Mouse (Mus musculus) liver, postnatal 0 days (tissue): ENCODE results near the gene Stx12. TPM values are rescaled to one million over a fixed set of nuclear protein-coding genes. Genes with fewer than 3 reads are reported as not detected.
"Not testable (repeated sequence)": the region's sequence is repeated elsewhere in the genome, so short reads cannot be mapped to it uniquely, and the experiment has no call there.

Source experiments
- ATAC-seq: fragments of 200-750 bp; cut with Nextera tagmentation; 2 replicates; pipeline ENCODE4 v1.8.0; 2017; ENCODE audit warnings: mild to moderate bottlenecking, moderate library complexity
- DNase-seq: peaks from one replicate; pipeline ENCODE4 v3.0.0-alpha.2; 2016
- H3K27ac ChIP-seq: fragments of 300-500 bp; sonication (generic); 2 replicates; pipeline ENCODE4 v1.5.1; 2014; ENCODE audit warnings: antibody characterized with exemption, moderate library complexity, mild to moderate bottlenecking, low read depth
- H3K27me3 ChIP-seq: fragments of 300-500 bp; sonication (generic); 2 replicates; pipeline ENCODE4 v1.6.1; 2014; ENCODE audit warnings: low read length, control low read depth, mixed read lengths; ENCODE audit not compliant: insufficient read depth
- H3K36me3 ChIP-seq: fragments of 300-500 bp; sonication (generic); replicated peaks from 2 replicates; pipeline ENCODE4 v1.6.1; 2014; ENCODE audit warnings: mild to moderate bottlenecking, control low read depth, low read length, moderate library complexity, mixed read lengths; ENCODE audit not compliant: insufficient read depth
- H3K4me1 ChIP-seq: fragments of 300-500 bp; sonication (generic); 2 replicates; pipeline ENCODE4 v1.6.1; 2014; ENCODE audit warnings: antibody characterized with exemption, mild to moderate bottlenecking, control low read depth; ENCODE audit not compliant: insufficient read depth
- H3K4me2 ChIP-seq: fragments of 300-500 bp; sonication (generic); 2 replicates; pipeline ENCODE4 v1.6.1; 2014; ENCODE audit warnings: low read depth, mild to moderate bottlenecking, low read length, moderate library complexity, mixed read lengths
- H3K4me3 ChIP-seq: fragments of 300-500 bp; sonication (generic); 2 replicates; pipeline ENCODE4 v1.5.1; 2014; ENCODE audit warnings: low read depth, low read length
- H3K9ac ChIP-seq: fragments of 300-500 bp; sonication (generic); replicated peaks from 2 replicates; pipeline ENCODE4 v1.6.1; 2014; ENCODE audit warnings: mild to moderate bottlenecking, moderate library complexity
- H3K9me3 ChIP-seq: fragments of 300-500 bp; sonication (generic); 2 replicates; pipeline ENCODE4 v1.6.1; 2016; ENCODE audit warnings: mild to moderate bottlenecking, control low read depth, low read length, mixed read lengths
- CTCF ChIP-seq: sonication (generic); IDR thresholded peaks from 2 replicates; pipeline ENCODE4 v1.5.1; 2016; ENCODE audit warnings: antibody characterized with exemption, low read depth
- EP300 ChIP-seq: IDR thresholded peaks from 2 replicates; pipeline ENCODE4 v1.6.1; 2016; ENCODE audit warnings: antibody characterized with exemption, low read depth, mild to moderate bottlenecking
- WGBS: fragments of 180-500 bp; shearing (Covaris S2); extraction: QIAGEN DNeasy Blood & Tissue Kit; methylation state at CpG from one replicate; pipeline ENCODE4 v1.1.7; 2014; ENCODE audit not compliant: insufficient replicate concordance; 5-methylcytosine and 5-hydroxymethylcytosine counted together
- polyA plus RNA-seq: library from polyadenylated mRNA; unstranded; fragments of >200 nt; fragmentation: Nextera tagmentation; extraction: Ambion mirVana; gene quantifications from 2 replicates; pipeline ENCODE4 v1.2.1, GENCODE M21; 2015

Gene Stx12
- polyA plus RNA-seq, result 14.4 and 17.0 TPM in 2 replicates

- H3K4me2 ChIP-seq, result peak within 1 kb of the TSS; percentile 95
These were observed at the start of gene Stx12 for GRCm38 (mm10) chr4:132884064-132884843. Gene Stx12, minus strand, starts transcription at chr4:132884509.

GRCm38 (mm10) chr4:132932752-132933404, 48.6 kb upstream of the Stx12 start:
- TF ChIP-seq CTCF (no peak), EP300 (no peak)
- Histone ChIP-seq H3K4me1 (no peaks in the 10 kb centered on the region), H3K27ac (no peak overlapping the region), H3K36me3 (no peaks in the 10 kb centered on the region), H3K9me3 (no peaks in the 10 kb centered on the region), H3K9ac (no peak overlapping the region), H3K27me3 (no peaks in the 10 kb centered on the region), H3K4me2 (no peak overlapping the region), H3K4me3 (no peak overlapping the region)
- DNase-seq, result no peak
- WGBS, result 80% methylated on average over 4 of the region's 4 CpGs
- no peak for ATAC-seq

More at GRCm38 (mm10) chr4:132884064-132884843, at the start of gene Stx12:
- no peaks in the 10 kb centered on the region for H3K27me3 ChIP-seq
- peak; percentile 90 for DNase-seq
- H3K9me3 ChIP-seq, result no peaks in the 10 kb centered on the region
- TF ChIP-seq EP300, result no peak
- TF ChIP-seq CTCF, result no peak; the same call in 1 of the 2 replicates
- peaks cover 10% of the 10 kb centered on the region for H3K36me3 ChIP-seq
- peak within 1 kb of the TSS; percentile 79 for H3K4me3 ChIP-seq
- WGBS, result under 1% methylated on average over 69 of the region's 72 CpGs
- H3K9ac ChIP-seq, result peak within 1 kb of the TSS; percentile 89
- H3K27ac ChIP-seq, result peak within 1 kb of the TSS; percentile 95
- peaks cover 22% of the 10 kb centered on the region for H3K4me1 ChIP-seq
- peak; percentile 96 for ATAC-seq

GRCm38 (mm10) chr4:132930784-132931183, 46.5 kb upstream of the Stx12 start:
- Histone ChIP-seq H3K4me2 (no peak overlapping the region), H3K9ac (no peak overlapping the region), H3K36me3 (no peaks in the 10 kb centered on the region), H3K27me3 (no peaks in the 10 kb centered on the region), H3K27ac (no peak overlapping the region), H3K4me1 (no peaks in the 10 kb centered on the region), H3K4me3 (no peak overlapping the region), H3K9me3 (no peaks in the 10 kb centered on the region)
- 8% methylated on average over 8 of the region's 8 CpGs for WGBS
- DNase-seq (peak; percentile 42), ATAC-seq (no peak)
- no peak for TF ChIP-seq EP300
- peak; percentile 83 for TF ChIP-seq CTCF

- not testable (repeated sequence) for H3K27me3 ChIP-seq, H3K9ac ChIP-seq, H3K36me3 ChIP-seq, H3K4me2 ChIP-seq, H3K4me3 ChIP-seq, H3K9me3 ChIP-seq, H3K27ac ChIP-seq, ATAC-seq, DNase-seq
- WGBS, result 71% methylated on average over 2 of the region's 2 CpGs
- peaks cover 15% of the 10 kb centered on the region for H3K4me1 ChIP-seq
These were observed 42.2 kb upstream of the Stx12 start for GRCm38 (mm10) chr4:132926520-132926919.

- Histone ChIP-seq H3K4me3 (peak within 1 kb of the TSS; percentile 96), H3K27me3 (no peaks in the 10 kb centered on the region), H3K27ac (peak within 1 kb of the TSS; percentile 98), H3K4me1 (peaks cover 23% of the 10 kb centered on the region), H3K9ac (peak within 1 kb of the TSS; percentile 99), H3K4me2 (peak within 1 kb of the TSS; percentile 82), H3K36me3 (peaks cover 12% of the 10 kb centered on the region; the same call in 1 of the 2 replicates), H3K9me3 (no peaks in the 10 kb centered on the region)
- TF ChIP-seq EP300, result peak; percentile 89
- TF ChIP-seq CTCF, result no peak; the same call in 1 of the 2 replicates
- DNase-seq, result peak; percentile 100
- peak; percentile 98 for ATAC-seq
- 4% methylated on average over 45 of the region's 53 CpGs for WGBS
These were observed 38.3 kb upstream of the Stx12 start, which contains the start of gene Fam76a for GRCm38 (mm10) chr4:132922558-132923008. Gene Fam76a, minus strand, starts transcription at chr4:132922558.

- H3K9me3 ChIP-seq, result no peaks in the 10 kb centered on the region
- H3K4me2 ChIP-seq, result peak overlapping the region; percentile 66
- H3K36me3 ChIP-seq, result peaks cover 17% of the 10 kb centered on the region
- DNase-seq (no peak), ATAC-seq (peak; percentile 49)
- 2% methylated on average over 34 of the region's 50 CpGs for WGBS
- H3K9ac ChIP-seq, result peak overlapping the region; percentile 99
- TF ChIP-seq CTCF, result no peak
- no peak for TF ChIP-seq EP300
- peak overlapping the region; percentile 98 for H3K27ac ChIP-seq
- peak overlapping the region; percentile 96 for H3K4me3 ChIP-seq
- H3K4me1 ChIP-seq, result peaks cover 23% of the 10 kb centered on the region
- H3K27me3 ChIP-seq, result no peaks in the 10 kb centered on the region
These were observed 37.8 kb upstream of the Stx12 start for GRCm38 (mm10) chr4:132922061-132922530.
